Mouse (Mus musculus) heart, embryonic 16.5 days (tissue): ENCODE results near the gene Numbl. TPM values are rescaled to one million over a fixed set of nuclear protein-coding genes. Genes with fewer than 3 reads are reported as not detected.

Source experiments
- ATAC-seq: fragments of 200-750 bp; cut with Nextera tagmentation; replicated peaks from 2 replicates; pipeline ENCODE4 v1.8.0; 2017; ENCODE audit warnings: moderate number of reproducible peaks; ENCODE audit not compliant: insufficient read depth, low FRiP score; ENCODE audit errors: extremely low read depth
- H3K27ac ChIP-seq: fragments of 300-500 bp; sonication (generic); 2 replicates; pipeline ENCODE4 v1.5.1; 2014; ENCODE audit warnings: mild to moderate bottlenecking, low read length, control low read depth, moderate library complexity
- H3K27me3 ChIP-seq: fragments of 300-500 bp; sonication (generic); 2 replicates; pipeline ENCODE4 v1.6.1; 2014; ENCODE audit warnings: low read length, mixed read lengths; ENCODE audit not compliant: control insufficient read depth, insufficient read depth
- H3K36me3 ChIP-seq: fragments of 300-500 bp; sonication (generic); 2 replicates; pipeline ENCODE4 v1.6.1; 2014; ENCODE audit not compliant: control insufficient read depth, insufficient read depth
- H3K4me1 ChIP-seq: fragments of 300-500 bp; sonication (generic); 2 replicates; pipeline ENCODE4 v1.6.1; 2014; ENCODE audit warnings: low read length, mixed read lengths; ENCODE audit not compliant: control insufficient read depth, insufficient read depth
- H3K4me2 ChIP-seq: fragments of 300-500 bp; sonication (generic); 2 replicates; pipeline ENCODE4 v1.6.1; 2014; ENCODE audit warnings: low read depth, mild to moderate bottlenecking, control low read depth, low read length
- H3K4me3 ChIP-seq: fragments of 300-500 bp; sonication (generic); 2 replicates; pipeline ENCODE4 v1.5.1; 2014; ENCODE audit warnings: mild to moderate bottlenecking, control low read depth, low read length
- H3K9ac ChIP-seq: fragments of 300-500 bp; sonication (generic); 2 replicates; pipeline ENCODE4 v1.6.1; 2014; ENCODE audit warnings: low read length, control low read depth
- H3K9me3 ChIP-seq: fragments of 300-500 bp; sonication (generic); replicated peaks from 2 replicates; pipeline ENCODE4 v1.6.1; 2016; ENCODE audit warnings: low read length; ENCODE audit not compliant: control insufficient read depth
- WGBS: fragments of 180-500 bp; shearing (Covaris S2); extraction: QIAGEN DNeasy Blood & Tissue Kit; methylation state at CpG from one replicate; pipeline ENCODE4 v1.1.7; 2014; 5-methylcytosine and 5-hydroxymethylcytosine counted together
- polyA plus RNA-seq: library from polyadenylated mRNA; unstranded; fragments of >200 nt; fragmentation: Nextera tagmentation; extraction: Ambion mirVana; gene quantifications from 2 replicates; pipeline ENCODE4 v1.2.1, GENCODE M21; 2015

The Numbl gene
- polyA plus RNA-seq, 1 experiment from 2014 or later: 8.7 TPM

DNA sequence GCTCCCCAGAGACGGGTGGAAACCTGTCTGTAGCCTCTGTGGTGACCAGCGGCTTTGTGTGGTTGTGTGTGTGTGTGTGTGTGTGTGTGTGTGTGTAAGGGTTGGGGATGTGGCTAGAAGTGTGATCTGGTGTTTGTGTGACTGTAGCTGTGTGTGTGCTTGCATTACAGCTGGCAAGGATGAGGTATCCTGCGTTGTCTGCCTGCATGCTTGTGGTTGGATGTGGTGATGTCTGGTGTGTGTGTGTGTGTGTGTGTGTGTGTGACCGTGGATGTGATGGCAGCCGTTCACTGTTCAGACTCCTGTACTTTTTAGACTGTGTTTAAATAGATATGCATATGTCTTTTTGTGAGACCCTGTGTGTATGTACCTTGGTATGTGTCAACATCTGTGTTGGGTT lies 1.5 kb downstream of the Numbl start:
- H3K27ac ChIP-seq: no peak overlapping the region
- H3K4me2 ChIP-seq: peak overlapping the region; percentile 92
- peak overlapping the region; percentile 71 for H3K4me3 ChIP-seq
- no peaks in the 10 kb centered on the region for H3K27me3 ChIP-seq
- no peak for ATAC-seq
- peaks cover 21% of the 10 kb centered on the region for H3K4me1 ChIP-seq
- WGBS: 39% methylated on average over 5 of the region's 5 CpGs
- H3K9me3 ChIP-seq: no peaks in the 10 kb centered on the region
- peak overlapping the region; percentile 82 for H3K9ac ChIP-seq
- H3K36me3 ChIP-seq: peaks cover 3% of the 10 kb centered on the region; the same call in 1 of the 2 replicates

DNA sequence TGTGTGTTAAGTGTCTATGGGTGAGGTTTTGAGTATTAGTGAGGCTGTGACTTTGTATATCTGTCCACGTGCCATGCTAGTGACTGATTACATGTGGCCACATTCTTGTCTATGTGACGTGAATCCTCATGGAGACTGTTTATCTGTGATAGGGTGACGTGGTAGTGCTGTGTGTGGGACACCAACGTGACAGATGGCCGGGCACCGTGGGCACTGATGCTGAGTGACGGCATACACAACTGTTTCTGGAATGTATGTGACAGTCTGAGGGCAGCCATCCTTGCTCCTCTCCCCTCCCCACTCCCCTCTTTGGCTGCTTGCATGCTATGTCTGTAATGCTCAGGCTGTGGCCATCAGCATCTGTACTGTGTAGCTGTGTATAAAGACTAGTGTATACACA lies 2.6 kb downstream of the Numbl start:
- 68% methylated on average over 7 of the region's 7 CpGs for WGBS
- no peak overlapping the region for H3K4me2 ChIP-seq
- no peaks in the 10 kb centered on the region for H3K27me3 ChIP-seq
- no peak overlapping the region for H3K9ac ChIP-seq
- H3K4me3 ChIP-seq: no peak overlapping the region
- peaks cover 3% of the 10 kb centered on the region; the same call in 1 of the 2 replicates for H3K36me3 ChIP-seq
- peaks cover 21% of the 10 kb centered on the region for H3K4me1 ChIP-seq
- ATAC-seq: no peak
- no peaks in the 10 kb centered on the region for H3K9me3 ChIP-seq
- H3K27ac ChIP-seq: no peak overlapping the region

DNA sequence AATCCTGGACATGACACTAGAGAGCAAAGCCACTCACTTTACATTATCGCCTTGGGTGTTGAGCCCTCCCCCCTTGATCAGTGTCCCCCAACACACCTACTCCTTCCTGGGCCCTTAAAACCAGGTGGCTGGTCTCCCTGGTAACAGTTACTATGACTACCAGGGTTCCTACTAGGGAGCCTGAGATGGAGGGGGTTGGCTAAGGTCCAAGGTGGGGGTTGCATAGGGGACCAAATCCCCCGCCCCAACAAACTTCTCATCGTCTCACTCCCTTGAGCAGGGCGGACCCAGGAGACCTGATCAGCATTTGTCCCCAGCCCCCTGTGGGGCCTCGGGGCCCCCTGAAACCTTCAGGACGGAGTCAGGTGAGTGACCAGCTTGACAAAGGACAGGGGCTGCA lies 3.7 kb downstream of the Numbl start:
- Histone ChIP-seq H3K27ac (no peak overlapping the region), H3K4me1 (peaks cover 15% of the 10 kb centered on the region), H3K4me2 (no peak overlapping the region), H3K9me3 (no peaks in the 10 kb centered on the region), H3K27me3 (no peaks in the 10 kb centered on the region), H3K36me3 (peaks cover 3% of the 10 kb centered on the region; the same call in 1 of the 2 replicates), H3K4me3 (no peak overlapping the region), H3K9ac (no peak overlapping the region)
- ATAC-seq: no peak
- 84% methylated on average over 6 of the region's 6 CpGs for WGBS

DNA sequence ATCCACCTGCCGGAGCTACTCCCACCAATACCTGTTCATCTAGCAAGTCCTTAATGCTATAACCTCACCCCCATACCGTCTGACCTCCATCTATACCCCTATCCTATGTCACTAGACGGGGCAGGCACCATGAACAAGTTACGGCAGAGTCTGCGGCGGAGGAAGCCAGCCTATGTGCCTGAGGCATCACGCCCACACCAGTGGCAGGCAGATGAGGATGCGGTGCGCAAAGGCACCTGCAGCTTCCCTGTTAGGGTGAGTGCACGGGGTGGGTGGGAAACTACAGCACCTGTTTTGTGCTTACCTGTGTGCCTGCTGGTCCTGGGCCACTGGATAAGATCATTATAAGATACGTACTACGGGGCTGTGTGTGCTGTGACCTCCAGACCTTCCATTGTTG lies 6.5 kb downstream of the Numbl start:
- H3K4me3 ChIP-seq: no peak overlapping the region
- no peak overlapping the region for H3K9ac ChIP-seq
- no peak for ATAC-seq
- H3K27me3 ChIP-seq: no peaks in the 10 kb centered on the region
- H3K4me1 ChIP-seq: peaks cover 3% of the 10 kb centered on the region; the same call in 1 of the 2 replicates
- no peak overlapping the region for H3K27ac ChIP-seq
- H3K4me2 ChIP-seq: no peak overlapping the region
- peaks cover 19% of the 10 kb centered on the region; the same call in 1 of the 2 replicates for H3K36me3 ChIP-seq
- H3K9me3 ChIP-seq: no peaks in the 10 kb centered on the region
- 93% methylated on average over 12 of the region's 12 CpGs for WGBS

DNA sequence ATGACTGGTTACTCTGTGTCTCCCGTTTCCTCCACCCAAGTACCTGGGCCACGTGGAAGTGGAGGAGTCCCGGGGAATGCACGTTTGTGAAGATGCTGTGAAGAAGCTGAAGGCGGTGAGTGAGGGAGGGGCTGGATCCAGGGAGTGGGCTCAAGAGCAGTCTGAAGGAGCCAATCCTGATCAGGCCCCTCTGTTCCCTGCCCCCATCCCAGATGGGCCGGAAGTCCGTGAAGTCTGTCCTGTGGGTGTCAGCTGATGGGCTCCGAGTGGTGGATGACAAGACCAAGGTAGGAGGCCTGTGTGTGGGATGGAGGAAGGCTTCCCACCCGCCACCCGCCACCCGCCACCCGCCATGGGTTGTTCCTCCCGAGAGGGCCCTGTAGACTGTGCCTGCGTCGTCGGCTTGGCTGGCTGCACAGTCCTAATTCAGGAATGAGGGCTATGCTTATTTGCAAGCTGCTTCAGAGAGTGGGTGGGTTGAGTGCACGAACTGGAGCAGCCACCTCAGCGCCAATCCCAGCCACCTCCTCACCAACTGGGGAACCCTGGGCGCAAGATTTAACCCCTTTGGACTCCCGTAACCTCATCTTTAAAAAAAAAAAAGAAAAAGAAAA lies 8.4 kb downstream of the Numbl start:
- Histone ChIP-seq H3K9me3 (no peaks in the 10 kb centered on the region), H3K9ac (no peak overlapping the region), H3K36me3 (peaks cover 30% of the 10 kb centered on the region), H3K27ac (no peak overlapping the region), H3K27me3 (no peaks in the 10 kb centered on the region), H3K4me1 (peaks cover 3% of the 10 kb centered on the region; the same call in 1 of the 2 replicates), H3K4me2 (peak overlapping the region; percentile 14; the same call in 1 of the 2 replicates), H3K4me3 (no peak overlapping the region)
- ATAC-seq: no peak
- 51% methylated on average over 20 of the region's 20 CpGs for WGBS

DNA sequence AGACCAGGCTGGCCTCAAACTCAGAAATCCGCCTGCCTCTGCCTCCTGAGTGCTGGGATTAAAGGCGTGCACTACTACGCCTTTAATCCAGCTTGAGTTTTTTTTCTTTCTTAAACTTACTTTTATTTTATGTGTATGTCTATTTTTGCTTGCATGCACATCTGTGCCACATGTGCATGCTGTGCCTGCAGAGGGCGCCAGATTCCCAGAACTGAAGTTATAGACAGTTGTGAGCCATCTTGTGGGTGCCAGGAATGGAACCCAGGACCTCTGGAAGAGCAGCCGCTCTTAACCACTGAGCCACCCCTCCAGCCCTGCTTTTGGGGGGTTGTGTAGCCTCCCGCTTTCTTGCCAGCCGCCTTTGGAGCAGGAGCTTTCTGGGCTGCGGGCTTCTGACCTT lies 13.2 kb downstream of the Numbl start:
- 87% methylated on average over 8 of the region's 8 CpGs for WGBS
- H3K36me3 ChIP-seq: peaks cover 27% of the 10 kb centered on the region
- no peaks in the 10 kb centered on the region for H3K9me3 ChIP-seq
- no peaks in the 10 kb centered on the region for H3K27me3 ChIP-seq
- H3K9ac ChIP-seq: no peak overlapping the region
- H3K4me2 ChIP-seq: no peak overlapping the region
- no peak overlapping the region for H3K4me3 ChIP-seq
- H3K27ac ChIP-seq: no peak overlapping the region
- ATAC-seq: no peak
- H3K4me1 ChIP-seq: peaks cover 3% of the 10 kb centered on the region; the same call in 1 of the 2 replicates

DNA sequence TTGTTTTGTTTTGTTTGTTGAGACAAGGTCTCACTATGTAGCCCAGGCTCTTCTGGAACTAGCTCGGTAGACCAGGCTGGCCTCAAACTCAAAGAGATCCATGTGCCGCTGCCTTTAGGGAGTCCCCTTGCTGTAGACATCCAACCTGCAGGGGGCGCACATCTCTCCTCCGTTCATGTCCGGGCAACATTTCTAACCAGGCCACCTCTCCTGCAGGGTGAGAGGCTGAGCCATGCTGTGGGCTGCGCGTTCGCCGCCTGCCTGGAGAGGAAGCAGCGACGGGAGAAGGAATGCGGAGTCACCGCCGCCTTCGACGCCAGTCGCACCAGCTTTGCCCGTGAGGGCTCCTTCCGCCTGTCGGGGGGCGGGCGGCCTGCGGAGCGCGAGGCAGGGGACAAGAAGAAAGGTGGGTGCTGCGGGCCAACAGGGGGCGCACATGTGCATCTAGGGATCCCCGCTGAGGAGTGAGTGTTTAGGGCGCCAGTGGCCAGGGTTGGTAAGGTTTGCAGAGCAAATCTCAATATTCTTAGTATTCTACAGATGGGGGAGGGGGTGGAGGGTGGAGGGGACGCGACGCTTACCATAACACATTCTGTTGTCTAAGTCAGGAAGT lies 15.6 kb downstream of the Numbl start:
- WGBS: 48% methylated on average over 32 of the region's 32 CpGs
- H3K27me3 ChIP-seq: no peaks in the 10 kb centered on the region
- no peak overlapping the region for H3K27ac ChIP-seq
- H3K4me1 ChIP-seq: no peaks in the 10 kb centered on the region
- no peak overlapping the region for H3K9ac ChIP-seq
- H3K36me3 ChIP-seq: peaks cover 37% of the 10 kb centered on the region
- H3K4me2 ChIP-seq: peak overlapping the region; percentile 36; the same call in 1 of the 2 replicates
- H3K4me3 ChIP-seq: no peak overlapping the region
- H3K9me3 ChIP-seq: no peaks in the 10 kb centered on the region
- ATAC-seq: no peak; the same call in 1 of the 2 replicates

DNA sequence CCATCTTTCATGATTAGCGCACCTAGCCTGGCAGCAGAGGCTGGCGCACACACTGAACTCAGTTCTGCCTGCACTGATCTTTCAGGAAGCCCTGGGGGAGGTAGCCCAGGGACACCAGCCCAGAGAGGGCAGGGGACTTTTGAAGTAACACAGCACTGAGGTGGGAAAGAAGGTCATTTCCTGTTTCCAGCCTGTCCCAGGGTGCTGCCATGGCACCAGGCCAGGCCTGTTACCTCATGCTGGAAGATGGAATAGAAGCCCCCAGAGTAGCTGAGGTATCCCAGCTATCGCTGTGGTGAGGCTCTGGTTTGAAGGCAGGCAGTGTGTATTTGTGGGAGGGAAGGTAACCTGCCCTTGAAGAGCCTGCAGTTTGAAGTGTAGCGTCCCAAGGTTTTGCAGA lies 16.7 kb downstream of the Numbl start:
- Histone ChIP-seq H3K4me2 (no peak overlapping the region), H3K9me3 (no peaks in the 10 kb centered on the region), H3K9ac (no peak overlapping the region), H3K36me3 (peaks cover 28% of the 10 kb centered on the region), H3K4me3 (no peak overlapping the region), H3K27me3 (no peaks in the 10 kb centered on the region), H3K4me1 (no peaks in the 10 kb centered on the region), H3K27ac (no peak overlapping the region)
- no peak for ATAC-seq
- 78% methylated on average over 4 of the region's 4 CpGs for WGBS

DNA sequence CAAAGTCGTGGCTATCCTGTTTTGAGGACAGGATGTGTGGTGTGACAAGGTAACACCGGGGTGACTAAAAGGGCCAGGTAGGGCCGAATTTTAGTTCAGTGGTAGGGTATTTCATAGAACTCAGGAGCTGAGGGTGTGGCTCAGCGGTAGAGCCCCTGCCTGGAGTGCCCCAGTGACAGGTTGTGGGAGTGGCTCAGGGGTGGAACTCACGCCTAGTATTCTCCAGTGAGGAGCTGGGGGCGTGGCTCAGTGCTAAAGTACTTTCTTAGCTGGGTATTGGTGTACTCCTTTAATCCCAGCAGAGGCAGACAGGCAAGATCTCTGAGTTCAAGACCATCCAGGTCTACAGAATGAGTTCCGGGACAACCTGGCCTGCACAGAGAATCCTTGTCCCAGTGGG lies 17.8 kb downstream of the Numbl start:
- Histone ChIP-seq H3K27me3 (no peaks in the 10 kb centered on the region), H3K9ac (no peak overlapping the region), H3K27ac (no peak overlapping the region), H3K4me3 (no peak overlapping the region), H3K4me1 (no peaks in the 10 kb centered on the region), H3K36me3 (peaks cover 22% of the 10 kb centered on the region), H3K4me2 (no peak overlapping the region), H3K9me3 (no peaks in the 10 kb centered on the region)
- no peak for ATAC-seq
- WGBS: 61% methylated on average over 7 of the region's 7 CpGs
